Mouse (Mus musculus): ENCODE measurements around the gene Cblc. TPM values are rescaled to one million over a fixed set of nuclear protein-coding genes. Genes with fewer than 3 reads are reported as not detected.

The Cblc gene
- polyA plus RNA-seq, 1 experiment = not detected

DNA sequence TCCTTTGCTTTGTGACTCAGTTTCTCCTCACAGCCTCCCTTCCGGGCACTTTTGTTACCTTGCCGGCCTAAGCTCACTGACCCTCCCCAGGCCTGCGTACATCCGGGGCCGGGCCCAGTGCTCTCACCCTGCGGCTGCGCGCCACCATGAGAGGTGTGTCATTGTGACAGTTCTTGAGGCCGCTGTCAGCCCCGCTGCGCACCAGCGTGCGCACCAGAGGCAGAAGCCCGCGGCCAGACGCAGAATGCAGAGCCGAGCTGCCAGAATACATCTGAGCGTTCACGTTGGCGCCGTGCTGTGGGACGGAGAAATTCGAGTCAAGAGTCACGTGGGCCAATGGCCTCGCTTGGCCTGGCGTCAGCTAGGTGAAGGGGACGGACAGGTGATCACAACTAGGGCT lies 12.8 kb upstream of the Cblc start:
- Histone ChIP-seq H3K36me3 (ENCODE audit: control insufficient read depth, insufficient read depth) (no peaks in the 10 kb centered on the region), H3K4me3 (ENCODE audit: insufficient read depth, poor library complexity, severe bottlenecking) (no peak overlapping the region), H3K79me3 (ENCODE audit: low read depth) (no peaks in the 10 kb centered on the region), H3K79me2 (ENCODE audit: control insufficient read depth, insufficient read depth) (no peaks in the 10 kb centered on the region), H3ac (ENCODE audit: control insufficient read depth, insufficient read length, low read depth) (no peak overlapping the region), H3K27me3 (ENCODE audit: control insufficient read depth, insufficient read depth, insufficient read length) (no peaks in the 10 kb centered on the region)
- TF ChIP-seq FOSL1 (IDR thresholded peaks at IDR 0.05; ENCODE audit: insufficient read depth, low read length, poor library complexity, severe bottlenecking) = no peak
- no peak for TF ChIP-seq MAX (IDR thresholded peaks at IDR 0.05)
- TF ChIP-seq MYOG (IDR thresholded peaks at IDR 0.05; ENCODE audit: control insufficient read depth, extremely low read depth, insufficient read length) = no peak
- TF ChIP-seq MYOD1 (IDR thresholded peaks at IDR 0.05; ENCODE audit: control insufficient read depth, insufficient read length, low read depth) = no peak
- TF ChIP-seq CTCF (IDR thresholded peaks at IDR 0.05; ENCODE audit: control insufficient read depth, insufficient read depth, insufficient read length) = no peak
- TF ChIP-seq CEBPB (IDR thresholded peaks at IDR 0.05; ENCODE audit: low read depth) = no peak
- no peak for TF ChIP-seq USF1 (IDR thresholded peaks at IDR 0.05; ENCODE audit: low read depth)

GRCm38 (mm10) chr7:19806356-19806969 lies 9.9 kb upstream of the Cblc start:
- Histone ChIP-seq H3K79me2 (ENCODE audit: control insufficient read depth, insufficient read depth) (no peaks in the 10 kb centered on the region), H3K4me3 (ENCODE audit: insufficient read depth, poor library complexity, severe bottlenecking) (no peak overlapping the region), H3ac (ENCODE audit: control insufficient read depth, insufficient read length, low read depth) (no peak overlapping the region), H3K79me3 (ENCODE audit: low read depth) (no peaks in the 10 kb centered on the region), H3K36me3 (ENCODE audit: control insufficient read depth, insufficient read depth) (no peaks in the 10 kb centered on the region), H3K27me3 (ENCODE audit: control insufficient read depth, insufficient read depth, insufficient read length) (no peaks in the 10 kb centered on the region)
- no peak for TF ChIP-seq CEBPB (IDR thresholded peaks at IDR 0.05; ENCODE audit: low read depth)

GRCm38 (mm10) chr7:19802995-19803394 lies 6.4 kb upstream of the Cblc start:
- Histone ChIP-seq H3K27me3 (ENCODE audit: control insufficient read depth, insufficient read depth, insufficient read length) (no peaks in the 10 kb centered on the region), H3K36me3 (ENCODE audit: control insufficient read depth, insufficient read depth) (no peaks in the 10 kb centered on the region), H3ac (ENCODE audit: control insufficient read depth, insufficient read length, low read depth) (no peak overlapping the region), H3K79me2 (ENCODE audit: control insufficient read depth, insufficient read depth) (no peaks in the 10 kb centered on the region), H3K79me3 (ENCODE audit: low read depth) (no peaks in the 10 kb centered on the region), H3K4me3 (ENCODE audit: insufficient read depth, poor library complexity, severe bottlenecking) (no peak overlapping the region)
- TF ChIP-seq CTCF (IDR thresholded peaks at IDR 0.05; ENCODE audit: control insufficient read depth, insufficient read depth, insufficient read length) (peak; percentile 57), CEBPB (IDR thresholded peaks at IDR 0.05; ENCODE audit: low read depth) (no peak)

DNA sequence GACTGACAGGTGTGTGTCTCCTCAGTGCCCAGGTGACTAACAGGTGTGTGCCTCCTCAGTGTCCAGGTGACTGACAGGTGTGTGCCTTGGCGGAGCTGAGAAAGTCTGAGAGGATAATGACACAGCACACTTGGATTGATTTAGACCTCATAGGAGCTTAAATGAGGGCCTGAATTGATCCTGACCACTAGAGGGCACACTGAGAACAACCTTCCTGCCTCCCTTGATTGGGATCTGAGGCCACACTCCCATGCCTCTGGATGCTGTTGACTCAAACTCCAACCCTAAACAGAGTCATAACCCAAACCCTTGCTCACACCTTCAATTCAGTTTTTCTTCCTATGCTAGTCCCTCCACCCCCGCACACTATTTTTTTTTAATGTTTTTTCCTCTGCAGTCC lies 4.2 kb upstream of the Cblc start:
- peaks cover 10% of the 10 kb centered on the region for H3K27me3 ChIP-seq (ENCODE audit: control insufficient read depth, insufficient read depth, insufficient read length)
- TF ChIP-seq MYOG (IDR thresholded peaks at IDR 0.05; ENCODE audit: control insufficient read depth, extremely low read depth, insufficient read length) (no peak), CTCF (IDR thresholded peaks at IDR 0.05; ENCODE audit: control insufficient read depth, insufficient read depth, insufficient read length) (peak; percentile 61)
- no peaks in the 10 kb centered on the region for H3K79me3 ChIP-seq (ENCODE audit: low read depth)
- no peaks in the 10 kb centered on the region for H3K79me2 ChIP-seq (ENCODE audit: control insufficient read depth, insufficient read depth)
- no peak overlapping the region for H3ac ChIP-seq (ENCODE audit: control insufficient read depth, insufficient read length, low read depth)
- H3K36me3 ChIP-seq (ENCODE audit: control insufficient read depth, insufficient read depth) = no peaks in the 10 kb centered on the region
- H3K4me3 ChIP-seq (ENCODE audit: insufficient read depth, poor library complexity, severe bottlenecking) = no peak overlapping the region

DNA sequence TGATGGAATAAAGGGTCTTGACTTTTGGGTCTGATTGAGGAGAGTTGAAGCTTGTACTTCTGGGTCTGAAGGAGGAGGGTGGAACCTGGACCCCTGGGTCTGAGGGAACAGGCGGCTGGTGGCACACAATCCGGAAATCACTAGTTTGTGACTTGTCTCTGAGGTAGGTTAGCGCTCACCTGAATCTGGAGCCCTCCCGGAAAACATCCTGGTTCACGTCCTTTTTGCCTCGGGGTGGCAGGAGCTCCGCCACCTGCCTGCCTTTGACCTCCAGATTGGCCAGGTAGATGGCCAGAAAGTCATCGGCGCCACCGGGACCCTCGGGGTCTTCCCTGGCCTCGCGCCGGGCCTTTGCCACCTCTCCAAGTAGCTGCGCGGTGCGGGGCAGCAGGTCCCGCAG lies 355 bp downstream of the Cblc start:
- no peaks in the 10 kb centered on the region for H3K36me3 ChIP-seq (ENCODE audit: control insufficient read depth, insufficient read depth)
- no peak overlapping the region for H3ac ChIP-seq (ENCODE audit: control insufficient read depth, insufficient read length, low read depth)
- H3K79me2 ChIP-seq (ENCODE audit: control insufficient read depth, insufficient read depth) = no peaks in the 10 kb centered on the region
- H3K27me3 ChIP-seq (ENCODE audit: control insufficient read depth, insufficient read depth, insufficient read length) = peaks cover 13% of the 10 kb centered on the region
- TF ChIP-seq MYOD1 (IDR thresholded peaks at IDR 0.05; ENCODE audit: control insufficient read depth, insufficient read length, low read depth) = no peak
- no peak for TF ChIP-seq FOSL1 (IDR thresholded peaks at IDR 0.05; ENCODE audit: insufficient read depth, low read length, poor library complexity, severe bottlenecking)
- no peak for TF ChIP-seq USF1 (IDR thresholded peaks at IDR 0.05; ENCODE audit: low read depth)
- no peaks in the 10 kb centered on the region for H3K79me3 ChIP-seq (ENCODE audit: low read depth)
- no peak overlapping the region for H3K4me3 ChIP-seq (ENCODE audit: insufficient read depth, poor library complexity, severe bottlenecking)

DNA sequence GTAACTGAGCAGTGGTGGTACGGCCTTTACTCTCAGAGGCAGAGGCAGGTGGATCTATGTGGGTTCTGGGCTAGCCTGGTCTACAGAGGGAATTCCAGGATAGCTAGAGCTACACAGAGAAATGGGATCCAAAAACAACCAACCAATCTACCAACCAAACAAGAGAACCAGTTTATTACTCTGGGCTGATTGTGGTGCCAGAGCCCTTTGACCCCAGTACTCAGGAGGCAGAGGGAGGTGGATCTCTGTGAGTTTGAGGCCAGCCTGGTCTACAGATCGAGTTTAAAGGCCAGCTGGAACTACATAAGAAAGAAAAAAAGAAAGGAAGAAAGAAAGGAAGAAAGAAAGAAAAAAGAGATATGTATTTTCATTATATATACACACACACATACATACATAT lies 1.4 kb downstream of the Cblc start:
- Histone ChIP-seq H3K36me3 (ENCODE audit: control insufficient read depth, insufficient read depth) (no peaks in the 10 kb centered on the region), H3ac (ENCODE audit: control insufficient read depth, insufficient read length, low read depth) (no peak overlapping the region), H3K27me3 (ENCODE audit: control insufficient read depth, insufficient read depth, insufficient read length) (peaks cover 13% of the 10 kb centered on the region), H3K79me3 (ENCODE audit: low read depth) (no peaks in the 10 kb centered on the region), H3K79me2 (ENCODE audit: control insufficient read depth, insufficient read depth) (no peaks in the 10 kb centered on the region), H3K4me3 (ENCODE audit: insufficient read depth, poor library complexity, severe bottlenecking) (no peak overlapping the region)
- no peak for TF ChIP-seq MAX (IDR thresholded peaks at IDR 0.05)
- TF ChIP-seq MYOD1 (IDR thresholded peaks at IDR 0.05; ENCODE audit: control insufficient read depth, insufficient read length, low read depth) = no peak
- TF ChIP-seq CEBPB (IDR thresholded peaks at IDR 0.05; ENCODE audit: low read depth) = no peak
- TF ChIP-seq MYOG (IDR thresholded peaks at IDR 0.05; ENCODE audit: control insufficient read depth, extremely low read depth, insufficient read length) = no peak
- TF ChIP-seq USF1 (IDR thresholded peaks at IDR 0.05; ENCODE audit: low read depth) = no peak
- no peak for TF ChIP-seq CTCF (IDR thresholded peaks at IDR 0.05; ENCODE audit: control insufficient read depth, insufficient read depth, insufficient read length)
- TF ChIP-seq FOSL1 (IDR thresholded peaks at IDR 0.05; ENCODE audit: insufficient read depth, low read length, poor library complexity, severe bottlenecking) = no peak

All from C2C12 (cell line).